Mouse (Mus musculus) megakaryocyte-erythroid progenitor cell, adult 5-6 weeks (primary cell): ENCODE measurements around the gene Scel. TPM values are rescaled to one million over a fixed set of nuclear protein-coding genes. Genes with fewer than 3 reads are reported as not detected.

Source experiments
- ATAC-seq: replicated peaks from 2 replicates; pipeline ENCODE4 v1.8.0; 2016; ENCODE audit warnings: mild to moderate bottlenecking, inconsistent platforms; ENCODE audit not compliant: severe bottlenecking, poor library complexity, low FRiP score, low TSS enrichment
- total RNA-seq, 2 experiments: library from RNA; stranded (forward) in 1 of 2; stranded (reverse) in 1 of 2; fragments of 200-1000, 215-1000 nt in 1 of 2; fragments of >200 nt in 1 of 2; fragmentation: Nextera tagmentation in 1 of 2; gene quantifications; 2 replicates each; pipeline ENCODE4 v1.2.3; 2014 to 2017

Gene Scel
- total RNA-seq, 2 experiments from 2014 or later, result not detected

DNA sequence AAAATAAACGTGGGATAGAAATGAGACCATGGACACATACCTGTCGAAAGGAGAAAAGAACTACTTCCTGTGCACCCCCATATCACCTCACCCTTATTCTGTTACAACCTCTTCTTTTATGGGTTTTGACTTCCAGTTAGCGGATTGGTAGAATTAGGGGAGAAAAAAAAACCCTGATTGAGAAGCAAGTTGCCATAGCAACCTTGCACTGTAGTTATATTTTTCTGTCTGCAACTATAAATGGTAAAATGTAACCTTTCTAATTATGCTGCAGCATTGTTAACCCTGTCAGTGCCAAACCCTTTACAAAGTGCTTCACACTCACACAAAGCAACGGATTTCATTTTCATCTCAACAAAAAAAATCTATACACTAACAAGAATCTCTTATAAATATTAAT, 39.2 kb downstream of the Scel start:
- ATAC-seq, result no peak

DNA sequence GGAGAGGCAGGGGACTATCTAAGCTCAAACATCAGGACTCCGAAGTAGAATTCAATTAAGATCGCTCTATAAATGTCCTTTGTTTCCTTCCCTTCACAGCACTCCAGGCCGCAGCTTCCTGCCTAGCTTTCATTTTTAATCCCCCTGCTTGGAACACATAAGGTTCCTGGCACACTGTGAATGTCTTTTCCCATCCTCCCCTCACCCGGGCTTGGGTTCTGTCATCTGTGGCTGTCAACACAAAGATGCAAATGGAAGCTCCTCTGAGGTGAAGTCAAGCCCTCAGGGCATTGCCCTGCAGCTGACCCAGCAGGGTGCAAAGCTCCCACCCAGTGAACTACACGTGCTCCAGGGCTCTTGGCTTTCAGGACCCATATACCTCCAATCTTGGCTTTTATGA, 43.5 kb downstream of the Scel start:
- ATAC-seq, result no peak

DNA sequence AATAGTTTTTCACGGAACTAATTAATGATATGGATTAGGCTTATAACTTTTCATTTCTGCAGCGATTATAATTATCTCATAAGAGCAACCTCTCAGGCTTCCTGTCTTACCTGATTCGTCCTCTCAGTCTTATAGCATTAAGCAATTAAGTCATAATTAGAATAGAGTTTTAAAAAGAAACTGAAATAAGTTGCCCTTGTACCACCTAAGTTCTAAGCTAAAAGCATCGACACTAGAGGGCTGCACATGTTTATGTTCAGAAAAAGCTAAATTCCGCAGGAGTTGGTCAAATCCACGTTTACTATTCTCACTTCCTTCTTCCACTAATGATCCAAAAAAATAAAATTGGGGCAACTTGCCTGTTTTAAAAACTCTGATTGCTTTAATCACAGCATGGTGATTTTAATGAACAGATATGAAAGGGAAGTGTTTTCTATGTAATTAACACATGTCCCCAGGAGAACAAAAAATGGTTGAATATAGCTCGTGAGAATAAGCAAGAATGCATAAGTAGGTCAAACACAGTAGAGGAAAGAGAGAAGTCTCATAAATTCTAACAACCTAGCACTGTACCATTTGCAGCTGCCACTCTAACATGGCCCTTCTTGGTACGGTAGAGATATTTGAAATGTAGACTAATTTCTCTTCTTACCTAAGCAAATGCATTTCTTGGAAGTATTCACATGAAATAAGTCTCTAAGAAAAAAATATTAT, 48.4 kb downstream of the Scel start:
- ATAC-seq, result no peak

DNA sequence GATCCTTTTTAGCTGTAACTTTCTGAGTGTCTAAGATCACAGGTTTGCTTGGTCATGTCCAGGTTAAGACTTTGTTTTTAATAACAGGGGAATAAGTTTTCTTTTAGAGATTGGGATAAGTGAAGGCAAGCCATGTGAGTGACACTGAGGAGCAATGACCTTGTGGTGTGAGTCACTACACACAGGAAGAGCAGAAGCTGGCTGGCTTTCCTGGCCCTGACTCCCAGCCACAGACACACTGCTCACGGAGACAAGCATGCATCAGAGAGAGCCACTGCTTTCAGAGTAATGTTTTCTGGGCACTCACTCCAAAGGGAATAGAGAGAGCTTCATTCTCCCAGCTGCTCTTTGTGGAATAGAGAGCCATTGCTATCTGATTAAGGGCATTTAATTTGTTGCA, 54.8 kb downstream of the Scel start:
- no peak for ATAC-seq

DNA sequence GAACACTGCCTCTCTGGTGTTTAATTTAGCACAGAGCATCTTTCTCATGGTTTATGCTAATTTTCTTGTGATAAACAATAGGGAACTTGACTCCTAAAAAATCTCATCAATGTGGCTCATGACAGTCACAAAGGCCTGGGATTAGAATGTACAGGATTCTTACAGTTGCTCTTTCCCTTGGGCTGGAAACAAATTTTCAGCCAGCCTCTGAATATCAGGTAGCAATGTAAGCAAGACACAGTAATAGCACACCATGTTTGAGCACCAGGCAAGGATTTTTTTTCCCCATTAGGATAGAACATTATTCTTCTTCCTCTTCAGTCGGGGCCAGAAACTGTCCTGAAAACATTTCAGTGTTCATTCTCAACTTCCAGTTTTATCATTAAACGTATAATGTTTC, 55.3 kb downstream of the Scel start:
- ATAC-seq, result no peak

DNA sequence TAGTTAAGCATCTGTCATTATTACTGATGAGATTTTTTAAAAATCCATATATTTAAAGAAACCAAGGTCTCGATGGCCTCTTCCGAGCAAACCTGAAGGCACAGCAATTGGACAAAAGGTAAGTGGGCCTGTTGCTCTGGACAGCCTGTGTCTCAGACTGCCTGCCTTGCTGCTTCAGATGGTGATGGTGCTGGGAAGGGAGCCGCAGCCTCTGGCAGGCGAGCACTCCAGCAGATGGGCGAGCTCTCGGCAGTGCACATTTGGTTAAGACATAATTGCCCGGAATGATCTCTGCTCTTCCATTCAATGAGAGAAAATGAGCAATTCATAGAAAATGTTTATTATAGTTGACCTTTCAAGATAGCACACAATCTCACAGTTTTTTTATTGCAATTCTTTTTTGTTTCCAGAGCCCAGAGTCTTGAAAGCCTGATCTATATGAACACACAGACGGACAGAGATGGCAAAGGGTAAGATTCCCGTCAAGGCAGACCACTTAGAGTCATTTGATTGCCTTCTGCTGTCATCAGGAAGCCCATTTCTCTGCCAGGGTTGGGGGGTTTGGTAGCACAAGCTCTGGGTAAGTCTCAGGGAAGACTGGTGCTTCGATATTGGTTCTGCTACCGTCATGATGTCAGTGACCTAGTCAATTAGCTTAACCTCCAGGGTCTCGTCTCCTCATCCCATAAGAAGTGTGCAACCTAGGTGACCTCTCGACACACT, 58.6 kb downstream of the Scel start:
- ATAC-seq, result no peak

DNA sequence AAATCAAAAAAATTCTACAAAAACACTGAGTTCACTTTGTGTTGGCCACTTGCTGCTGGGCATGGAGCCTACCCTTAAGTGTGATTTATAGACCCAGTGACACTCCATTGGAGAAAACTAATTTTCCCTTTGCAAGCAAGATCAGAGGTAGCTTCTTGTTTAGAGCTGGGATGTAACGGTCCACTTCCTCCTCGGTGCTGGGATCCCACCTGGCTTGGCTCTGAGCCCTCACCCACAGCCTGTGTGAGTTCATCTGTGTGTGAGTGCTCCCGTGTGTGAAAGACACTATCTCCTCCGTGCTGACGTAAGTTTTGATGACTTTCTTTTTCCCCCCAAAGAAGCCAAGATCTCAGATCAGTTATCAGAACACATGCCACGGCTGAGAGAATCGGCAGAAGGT, 62.7 kb downstream of the Scel start:
- ATAC-seq, result no peak

DNA sequence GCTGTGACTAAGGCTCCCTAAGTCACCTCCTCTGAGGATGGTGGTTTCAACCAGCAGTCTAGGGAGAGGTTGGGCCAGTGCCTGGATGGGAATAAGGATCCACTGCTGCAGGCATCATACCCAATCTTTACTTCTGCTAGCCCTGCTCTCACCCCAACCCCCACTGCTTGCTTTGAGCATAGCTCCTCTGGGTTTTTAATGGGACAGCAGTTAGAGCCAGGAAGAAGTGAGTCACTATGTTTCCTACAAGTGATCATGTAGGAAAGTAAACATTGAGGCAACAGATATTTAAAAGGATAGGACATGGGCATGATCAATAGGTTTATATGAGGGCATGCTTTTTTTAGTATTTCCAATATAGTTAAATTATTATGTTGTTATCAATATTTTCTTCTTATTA, 63.9 kb downstream of the Scel start:
- ATAC-seq, result no peak

DNA sequence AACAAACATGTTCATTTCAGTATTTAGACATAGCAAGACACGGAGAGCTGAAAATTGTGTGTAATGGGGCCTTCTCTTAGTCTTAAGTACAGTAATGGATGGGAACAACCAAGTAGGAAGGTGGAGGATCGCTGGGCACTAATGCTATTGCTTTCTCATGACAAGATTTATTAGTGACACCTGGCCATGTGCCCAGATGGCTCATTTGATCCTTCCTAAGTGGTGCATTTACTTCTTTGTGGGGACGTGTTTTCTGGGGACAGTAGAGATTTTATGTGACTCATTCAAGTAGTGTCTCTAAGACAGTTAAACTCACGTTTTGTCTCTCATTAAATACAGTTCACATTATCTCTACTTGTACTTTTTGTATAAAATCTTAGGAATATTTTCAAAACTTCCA, 73.5 kb downstream of the Scel start:
- no peak for ATAC-seq

DNA sequence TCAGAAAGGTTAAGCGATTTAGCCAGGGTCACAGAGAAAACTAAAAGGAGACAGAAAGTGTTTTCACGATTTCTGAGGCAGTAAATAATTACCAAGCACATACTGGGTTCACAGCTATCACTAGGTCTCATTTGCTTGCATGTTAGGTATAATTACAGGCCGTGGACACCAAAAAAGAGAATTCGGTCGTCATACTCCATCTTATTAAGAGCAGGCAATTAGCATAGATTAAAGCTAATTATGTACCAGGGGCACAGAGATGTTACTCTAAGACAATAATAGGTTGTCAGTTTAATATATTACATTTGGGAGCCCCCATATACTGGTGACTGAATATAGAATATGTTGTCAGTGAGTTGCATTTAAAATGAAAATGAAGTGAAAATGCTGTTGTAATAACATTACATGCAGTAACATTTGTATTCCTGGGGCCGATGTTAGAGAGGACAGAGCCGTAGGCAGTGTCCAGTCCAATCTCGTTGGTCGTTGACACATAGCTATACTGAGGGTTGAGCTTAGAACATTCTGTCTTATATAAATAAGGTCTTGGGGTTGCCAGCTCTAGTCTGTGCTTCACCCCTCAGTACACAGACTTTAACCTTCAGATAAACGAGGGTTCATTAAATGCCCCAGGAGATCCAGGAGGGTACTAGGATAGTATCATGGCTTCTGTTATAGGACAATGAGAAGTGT, 74.2 kb downstream of the Scel start:
- ATAC-seq, result no peak

DNA sequence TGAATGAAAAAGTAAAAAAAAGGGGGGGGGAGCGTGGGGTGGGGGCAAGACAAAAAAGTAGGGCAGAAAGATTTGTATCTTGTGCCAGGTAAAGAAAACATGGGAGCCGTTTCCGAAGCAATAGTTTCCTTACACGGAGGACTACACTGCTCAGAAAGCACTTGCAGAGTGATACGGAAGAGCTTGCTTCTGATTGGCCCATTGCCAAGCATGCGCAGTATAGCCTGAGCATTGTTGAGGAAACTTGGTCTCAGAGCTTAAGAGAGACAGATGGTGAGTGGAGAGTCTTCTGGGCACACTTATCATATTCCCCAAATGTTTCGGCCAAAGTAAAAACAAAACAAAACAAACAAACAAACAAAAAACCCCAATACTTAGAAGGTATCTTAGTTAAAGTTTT, 76.7 kb downstream of the Scel start:
- ATAC-seq, result no peak

DNA sequence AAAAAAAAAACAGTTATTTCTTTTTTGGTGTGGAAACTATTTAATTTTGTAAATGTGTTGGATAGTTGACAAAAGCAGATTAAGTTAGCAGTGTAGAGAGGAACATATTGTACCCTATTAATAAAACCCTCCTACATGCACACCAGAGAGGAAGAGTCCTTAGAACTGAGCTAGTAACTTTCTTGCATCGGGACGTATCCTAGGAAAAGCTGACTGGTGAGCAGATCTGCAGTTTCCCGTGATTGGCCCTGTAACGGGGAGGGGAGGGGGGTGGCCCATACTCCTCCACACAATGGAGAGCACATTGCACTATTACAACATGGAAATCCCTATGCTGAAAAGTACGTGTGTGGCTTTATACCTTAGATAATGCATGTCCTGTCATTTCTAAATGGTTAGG, 82.7 kb downstream of the Scel start:
- no peak for ATAC-seq

DNA sequence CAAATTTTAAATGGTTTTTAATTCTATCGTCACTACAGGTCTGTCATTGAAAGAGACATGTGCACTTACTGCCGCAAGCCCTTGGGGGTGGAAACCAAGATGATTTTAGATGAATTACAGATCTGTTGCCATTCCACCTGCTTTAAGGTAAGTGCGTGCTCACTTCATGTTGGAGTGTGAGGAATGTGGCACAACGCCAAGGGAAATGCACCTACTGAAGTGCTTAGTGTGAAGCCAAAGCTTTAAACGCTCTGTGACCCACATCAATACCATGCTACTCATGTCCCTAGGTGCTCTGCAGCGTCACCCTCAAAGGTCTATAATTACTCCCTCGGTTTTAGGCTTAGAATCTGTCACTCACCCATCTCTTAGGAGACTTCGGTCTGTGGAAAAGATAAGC, 94.9 kb downstream of the Scel start:
- no peak for ATAC-seq

DNA sequence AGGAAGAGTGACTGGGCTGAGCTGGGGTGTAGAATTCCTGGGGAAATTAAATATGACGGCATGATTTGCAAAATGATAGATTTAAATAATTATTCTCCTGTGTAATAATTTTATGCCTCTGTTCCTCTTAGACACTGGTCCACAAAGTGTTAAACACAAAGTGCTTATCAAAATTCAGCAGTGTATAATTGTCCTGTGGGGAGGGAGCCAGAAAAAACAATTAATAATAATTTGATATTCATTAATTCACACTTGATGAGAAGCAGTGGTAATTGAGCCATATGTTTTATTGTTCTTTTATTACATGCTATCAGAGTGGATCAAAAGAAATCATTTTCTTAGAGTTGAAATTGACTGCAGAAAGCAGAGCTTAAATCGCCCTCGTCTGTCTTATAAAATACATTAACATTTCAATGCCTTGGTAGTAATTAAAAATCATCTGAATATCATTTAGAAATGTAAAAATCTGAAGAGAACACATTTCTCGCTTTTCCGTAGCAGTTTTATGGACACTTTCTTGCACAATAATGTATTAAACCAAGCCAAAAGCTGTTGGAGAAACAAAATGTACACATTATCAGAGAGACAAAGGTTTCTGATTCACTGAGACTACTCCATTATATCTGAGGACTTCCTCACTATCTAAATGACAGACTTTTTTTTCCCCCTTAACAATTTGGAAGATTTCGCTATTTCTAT, 100.6 kb downstream of the Scel start:
- no peak for ATAC-seq

DNA sequence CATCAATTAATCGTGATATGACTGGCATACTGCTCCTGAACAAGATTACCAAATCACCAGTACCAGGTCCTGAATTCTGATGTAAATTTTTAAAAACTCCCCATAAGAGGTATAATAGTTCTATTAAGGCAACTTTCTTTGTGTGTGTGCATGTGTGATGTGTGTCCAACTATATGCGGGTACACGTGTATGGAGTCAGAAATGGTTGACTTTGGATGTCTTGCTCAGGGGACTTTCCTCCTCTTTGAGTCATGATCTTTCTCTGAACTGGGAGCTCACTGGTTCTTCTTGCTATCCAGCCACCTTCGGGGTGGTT, 101.1 kb downstream of the Scel start:
- ATAC-seq, result no peak

DNA sequence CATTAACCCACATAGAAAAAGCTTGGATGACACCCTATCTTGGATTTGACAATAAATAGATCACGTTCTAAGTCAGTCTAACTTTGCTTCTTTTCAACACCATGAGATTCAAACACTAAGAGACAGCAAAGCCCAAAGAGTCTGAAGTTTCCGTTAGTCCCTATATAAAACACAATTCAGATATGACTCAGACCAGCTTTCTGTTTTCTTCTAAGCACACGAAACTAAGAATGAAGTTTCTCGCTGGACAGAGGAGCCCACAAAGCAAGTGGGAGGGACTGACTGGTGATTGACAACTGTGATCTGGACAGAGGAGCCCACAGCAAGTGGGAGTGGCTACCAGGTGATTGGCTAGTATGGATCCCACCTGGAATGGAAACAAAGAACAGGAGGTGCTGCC, 106.6 kb downstream of the Scel start:
- ATAC-seq, result no peak

DNA sequence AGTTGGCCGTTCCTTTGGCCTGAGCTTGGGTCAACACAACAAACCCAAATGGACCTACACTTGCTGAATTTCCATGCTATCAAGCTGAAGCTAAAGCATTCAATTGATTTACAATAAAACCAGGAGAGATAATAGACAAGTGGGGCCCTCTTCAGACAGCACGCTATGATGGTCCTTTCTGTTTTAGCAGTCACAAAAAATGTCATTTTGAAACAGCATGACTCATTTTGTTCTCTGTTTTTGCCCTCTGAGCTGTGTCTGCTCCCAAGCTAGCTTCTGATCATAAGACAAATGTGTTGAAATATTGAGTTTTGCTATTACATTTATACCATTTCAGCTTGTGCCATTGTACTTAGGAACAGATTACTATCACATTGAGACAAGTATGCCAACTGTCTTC, 108.1 kb downstream of the Scel start:
- no peak for ATAC-seq

DNA sequence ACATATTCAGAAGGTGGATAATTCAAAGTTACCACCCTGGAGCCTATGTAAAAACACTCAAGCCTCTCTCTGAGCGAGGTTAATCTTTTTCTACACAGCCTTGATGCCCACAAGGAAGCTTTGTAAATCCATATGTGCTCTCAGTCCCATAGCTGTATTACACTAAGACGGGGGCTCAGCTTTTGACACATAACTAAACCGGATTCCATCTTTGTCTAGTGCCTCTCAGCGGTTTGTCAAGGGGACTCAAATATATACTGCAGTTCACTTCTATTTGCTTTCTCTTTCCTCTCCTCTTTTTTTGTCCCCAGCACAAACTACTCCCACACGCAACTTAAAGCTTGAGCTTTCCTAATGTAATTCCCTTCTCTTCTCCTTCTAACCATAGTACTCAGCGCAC, 113.0 kb downstream of the Scel start:
- ATAC-seq, result no peak

DNA sequence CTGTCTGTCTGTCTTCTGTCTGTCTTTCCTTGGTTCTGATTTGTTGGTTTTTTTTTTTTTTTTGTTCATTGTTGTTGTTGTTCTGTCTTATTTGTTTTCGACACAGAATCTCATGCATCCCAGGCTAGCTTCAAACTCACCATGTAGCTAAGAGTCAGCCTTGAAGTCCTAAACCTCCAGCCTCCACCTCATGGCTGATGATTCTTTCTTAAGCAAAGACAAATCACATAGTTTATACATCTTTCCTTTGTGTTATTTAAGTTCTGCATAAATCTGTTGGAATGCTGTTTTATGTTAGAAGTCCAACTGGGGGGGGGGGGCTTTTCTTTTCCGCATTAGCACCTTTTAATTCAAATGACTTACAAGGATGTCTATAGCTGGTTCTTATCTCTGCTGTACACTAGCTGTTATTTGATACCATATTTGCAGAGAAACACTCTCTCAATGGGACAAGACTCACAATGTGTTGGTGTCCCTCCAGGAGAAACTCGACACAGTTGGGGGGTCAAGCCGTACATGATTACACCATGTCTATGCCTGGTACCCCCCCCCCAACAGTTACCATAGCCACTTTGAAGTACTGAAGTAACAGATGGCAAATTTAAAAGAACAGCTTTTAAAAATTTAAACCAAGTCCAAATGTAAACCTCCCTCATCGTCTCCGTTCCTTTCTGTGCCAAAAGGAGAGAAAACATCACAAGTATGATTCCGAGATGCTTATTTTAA, 116.7 kb downstream of the Scel start:
- no peak for ATAC-seq

DNA sequence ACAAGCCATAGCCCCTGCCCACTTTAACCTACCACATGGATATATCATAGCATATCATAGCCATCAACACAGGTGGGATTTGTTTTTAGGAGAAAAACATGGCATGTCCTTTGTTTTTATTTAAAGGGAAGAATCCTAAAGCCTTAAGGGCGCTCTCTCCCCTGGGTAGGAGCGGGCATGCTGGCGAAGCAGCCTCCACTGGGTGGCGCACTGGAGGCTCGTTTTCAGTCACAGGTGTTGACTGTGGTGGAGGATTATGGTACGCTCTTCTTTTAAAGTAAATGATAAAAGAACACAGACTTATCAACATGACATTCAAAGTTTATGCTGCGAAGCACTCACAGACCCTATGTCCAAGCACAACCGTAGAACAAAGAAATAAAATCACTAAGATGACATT, 117.4 kb downstream of the Scel start:
- 0 out of 2 replicates have a peak, but pooled peaks have one; percentile 47 for ATAC-seq
